Mouse (Mus musculus): ENCODE results near the gene Psmd13. TPM values are rescaled to one million over a fixed set of nuclear protein-coding genes. Genes with fewer than 3 reads are reported as not detected.

Gene Psmd13
- total RNA-seq, 2 experiments from 2014 or later: 86.0 to 93.0 TPM

DNA sequence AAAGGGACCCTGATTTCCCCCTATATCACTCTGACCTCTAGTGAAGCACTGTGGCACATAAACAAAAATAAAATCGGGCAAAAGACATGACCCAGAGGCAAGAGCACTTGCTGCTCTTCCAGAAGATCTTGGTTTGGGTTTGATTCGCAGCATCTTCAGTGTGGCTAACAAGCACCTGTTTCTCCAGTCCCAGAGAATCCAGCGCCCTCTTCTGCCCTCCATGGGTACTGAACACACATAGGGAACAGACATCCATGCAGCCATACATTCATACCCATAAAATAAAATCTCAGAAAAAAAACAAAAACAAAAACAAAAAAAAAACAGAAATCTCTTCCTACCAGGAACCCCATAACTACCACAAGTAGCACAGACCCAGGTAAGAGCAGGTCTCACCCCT, 56.7 kb downstream of the Psmd13 start:
- DNase-seq (ENCODE audit: low spot score): no peak
- intact Hi-C loops (cut with DNase I): no loop called here

DNA sequence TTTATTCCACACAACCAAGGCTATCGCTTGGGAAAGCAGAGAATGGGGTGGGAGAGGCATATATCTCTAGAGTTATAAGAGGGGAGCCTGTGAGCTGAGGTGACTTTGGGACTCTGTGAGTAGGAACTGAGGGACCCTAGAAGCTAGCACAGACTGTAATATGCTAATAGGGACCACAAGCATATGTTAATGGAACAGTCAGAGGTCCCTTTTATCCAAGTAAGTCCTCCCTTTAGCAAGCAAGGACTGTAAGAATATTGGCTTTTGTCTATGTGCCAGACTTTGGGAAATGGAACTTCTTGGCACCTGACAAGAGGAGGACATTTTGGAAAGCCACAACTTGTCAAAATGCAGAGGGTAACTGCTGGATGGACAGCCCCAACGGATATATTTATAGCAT, 57.1 kb downstream of the Psmd13 start:
- DNase-seq (ENCODE audit: low spot score): no peak
- intact Hi-C loops (cut with DNase I): no loop called here

DNA sequence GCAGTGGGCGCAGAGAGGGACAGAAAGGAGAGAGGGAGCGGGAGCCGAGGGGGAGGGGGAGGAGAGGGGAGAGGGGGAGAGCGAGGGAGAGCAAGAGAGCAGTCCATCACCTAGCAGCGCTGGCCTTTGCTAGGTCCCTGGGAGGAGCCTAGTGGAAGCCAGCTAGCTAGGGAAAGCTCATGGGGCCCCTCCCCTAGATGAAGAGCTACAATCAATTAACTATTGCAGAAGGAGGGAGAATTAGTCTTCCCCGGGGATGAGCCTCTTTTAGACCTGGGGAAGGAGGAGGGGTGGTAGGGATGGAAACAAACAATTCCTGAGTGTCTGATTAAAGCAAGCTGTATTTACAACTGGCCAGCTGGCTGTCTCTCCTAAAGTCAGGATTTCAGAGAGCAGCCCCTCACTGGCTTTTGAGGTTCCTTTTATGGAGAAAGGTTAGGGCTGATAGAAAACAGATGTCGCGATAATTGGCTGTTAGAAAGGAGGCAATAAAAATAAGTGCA, 58.0 kb downstream of the Psmd13 start:
- intact Hi-C loops (cut with DNase I): no loop called here
- no peak for DNase-seq (ENCODE audit: low spot score)

DNA sequence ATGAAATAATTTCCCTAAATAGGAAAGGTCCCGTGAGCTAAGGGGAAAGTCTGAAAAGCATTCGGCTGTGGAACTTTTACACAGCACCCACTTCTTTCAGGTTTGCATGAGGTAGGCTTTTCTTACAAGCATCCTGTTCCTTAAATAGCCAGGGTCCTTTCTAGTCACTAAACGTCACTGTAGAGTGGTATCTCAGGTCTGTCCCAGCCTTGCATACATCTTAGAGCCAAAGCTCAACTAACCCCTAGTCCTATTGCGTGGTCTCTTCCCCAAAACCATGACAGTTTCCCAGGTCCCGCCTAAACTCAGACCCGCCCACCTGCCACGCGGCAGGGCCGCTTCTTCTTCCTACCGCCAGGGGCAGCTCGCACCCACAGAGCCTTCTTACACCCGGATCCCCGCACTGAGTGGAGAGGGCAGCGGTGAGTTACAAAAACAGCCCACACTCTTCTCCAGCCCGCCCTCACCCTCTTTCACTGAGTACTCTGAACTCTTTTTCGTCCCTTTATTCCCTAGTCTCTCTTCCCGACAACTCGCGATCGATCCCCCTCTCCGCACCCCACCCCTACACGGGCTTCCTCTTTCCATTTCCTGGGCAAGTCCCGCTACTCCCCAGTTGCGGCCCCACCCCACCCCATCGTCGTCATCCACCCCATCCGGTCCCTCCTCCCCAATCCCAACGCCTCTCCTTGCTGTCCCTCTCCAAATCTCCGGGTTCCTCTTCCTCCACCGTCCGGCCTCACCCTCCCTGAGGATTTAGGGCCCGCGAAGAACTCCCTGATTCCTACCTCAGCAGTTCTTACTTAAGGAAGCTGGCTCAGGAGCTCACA, 59.7 kb downstream of the Psmd13 start, which contains the start of gene Pgghg:
Gene Pgghg (plus strand): TSS at position 170 of the 830 bp plus-strand sequence.
- intact Hi-C loops (cut with DNase I): no loop called here
- DNase-seq (ENCODE audit: low spot score): peak; percentile 88

DNA sequence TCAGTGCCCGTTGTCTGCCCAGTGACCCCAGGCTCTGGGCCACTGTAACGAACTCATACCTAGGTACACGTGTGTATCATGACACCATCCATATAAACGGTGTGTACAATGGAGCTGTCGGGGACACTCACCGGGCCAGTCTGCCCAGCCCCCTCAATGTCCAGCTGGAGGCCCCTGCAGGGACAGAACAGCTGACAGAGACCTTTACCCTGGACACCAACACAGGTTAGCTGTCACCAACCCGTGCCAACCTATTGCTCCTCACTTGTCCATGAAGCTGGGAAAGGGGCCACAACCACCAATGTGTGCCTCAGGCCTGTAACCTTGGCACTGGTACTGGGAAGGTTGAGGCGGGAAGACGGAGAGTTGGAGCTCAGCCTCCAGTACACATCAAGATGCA, 60.6 kb downstream of the Psmd13 start:
- intact Hi-C loops (cut with DNase I): no loop called here
- DNase-seq (ENCODE audit: low spot score): no peak

DNA sequence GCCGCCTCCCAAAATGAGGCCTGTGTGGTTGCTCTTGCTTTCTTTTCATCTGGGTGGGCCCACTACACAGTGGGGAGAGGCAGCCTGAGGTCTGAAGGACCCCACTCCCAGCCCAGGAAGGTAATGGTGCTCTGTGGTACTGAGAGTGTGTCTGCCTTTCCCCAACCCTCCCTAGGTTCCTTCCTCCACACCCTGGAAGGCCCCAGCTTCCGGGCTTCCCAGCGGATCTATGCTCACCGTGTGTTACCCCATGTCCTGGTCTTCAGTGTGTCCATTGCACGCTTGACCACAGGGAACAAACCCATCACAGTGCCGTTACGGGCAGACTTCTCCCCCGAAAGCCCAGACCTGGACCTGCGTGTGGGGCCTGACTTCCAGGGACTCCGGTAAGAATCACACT, 61.0 kb downstream of the Psmd13 start:
- intact Hi-C loops (cut with DNase I): no loop called here
- no peak for DNase-seq (ENCODE audit: low spot score)

DNA sequence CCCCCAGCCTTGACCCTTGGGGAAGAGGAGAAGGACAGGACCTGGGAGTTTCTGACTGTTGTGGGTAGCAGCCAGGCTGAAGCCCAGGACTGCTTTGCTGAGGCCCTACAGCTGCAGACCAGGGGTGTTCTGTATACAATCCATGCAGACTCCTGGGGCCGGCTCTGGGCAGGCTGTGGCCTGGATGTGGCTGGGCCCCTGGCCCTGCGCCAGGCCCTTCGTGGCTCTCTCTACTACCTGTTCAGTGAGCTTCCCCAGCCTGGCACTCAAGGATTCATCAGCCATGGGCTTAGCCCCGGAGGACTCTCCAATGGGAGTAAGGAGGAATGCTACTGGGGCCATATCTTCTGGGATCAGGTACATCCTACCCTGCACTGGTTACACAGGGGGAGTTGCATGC, 61.6 kb downstream of the Psmd13 start:
- no peak for DNase-seq (ENCODE audit: low spot score)
- intact Hi-C loops (cut with DNase I): no loop called here

DNA sequence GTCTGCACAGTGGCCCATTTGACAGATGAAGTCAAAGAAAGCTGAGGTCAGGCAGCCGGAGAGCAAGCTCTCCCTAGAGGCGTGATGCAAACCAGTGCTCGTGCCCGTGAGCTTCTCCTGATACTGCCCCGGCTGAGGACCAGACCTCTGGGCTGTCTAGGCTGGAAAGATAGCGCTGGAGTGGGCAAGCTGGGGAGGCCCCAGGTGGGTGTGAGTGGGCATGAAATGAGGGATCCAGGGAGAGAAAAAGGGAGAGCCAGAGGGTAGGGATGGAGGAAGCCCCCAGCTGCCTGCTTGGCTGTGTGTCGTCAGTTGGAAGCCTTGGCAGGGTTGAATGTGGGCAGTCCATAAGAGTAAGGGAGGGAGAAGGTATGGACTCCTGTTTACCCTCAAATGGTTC, 62.5 kb downstream of the Psmd13 start:
- intact Hi-C loops (cut with DNase I): no loop called here
- no peak for DNase-seq (ENCODE audit: low spot score)

DNA sequence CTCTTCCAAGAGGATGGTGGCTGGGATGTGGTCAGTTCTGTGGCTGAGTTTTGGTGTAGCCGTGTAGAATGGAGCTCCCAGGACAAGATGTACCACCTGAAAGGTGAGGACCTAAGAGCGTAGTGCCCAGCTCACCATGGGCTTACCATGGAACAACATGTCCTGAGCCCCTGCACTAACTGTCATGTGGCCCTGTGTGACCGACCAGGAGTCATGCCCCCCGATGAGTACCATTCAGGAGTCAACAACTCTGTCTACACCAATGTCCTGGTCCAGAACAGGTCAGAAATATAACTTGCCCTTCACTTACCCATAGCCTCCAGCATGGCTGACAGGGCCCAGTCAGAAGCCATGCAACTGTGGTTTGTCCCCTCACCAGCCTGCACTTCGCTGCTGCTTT, 63.5 kb downstream of the Psmd13 start:
- intact Hi-C loops (cut with DNase I): no loop called here
- no peak for DNase-seq (ENCODE audit: low spot score)

DNA sequence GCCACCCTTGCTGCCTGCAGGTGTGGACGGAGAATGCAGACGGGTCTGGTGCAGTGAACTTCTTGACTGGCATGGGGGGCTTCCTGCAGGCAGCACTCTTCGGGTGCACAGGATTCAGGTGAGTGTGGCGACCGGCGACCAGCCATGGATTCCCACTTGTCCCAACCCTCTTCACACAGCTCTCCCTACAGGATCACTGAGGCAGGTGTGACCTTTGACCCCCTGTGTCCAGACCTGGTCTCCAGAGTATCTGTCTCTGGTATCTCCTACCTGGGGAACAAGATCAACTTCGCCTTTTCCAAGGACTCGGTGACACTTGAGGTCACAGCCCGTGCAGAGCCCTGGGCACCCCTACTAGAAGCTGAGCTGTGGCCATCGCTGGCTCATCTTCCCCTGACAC, 64.5 kb downstream of the Psmd13 start:
- no peak for DNase-seq (ENCODE audit: low spot score)
- intact Hi-C loops (cut with DNase I): no loop called here

DNA sequence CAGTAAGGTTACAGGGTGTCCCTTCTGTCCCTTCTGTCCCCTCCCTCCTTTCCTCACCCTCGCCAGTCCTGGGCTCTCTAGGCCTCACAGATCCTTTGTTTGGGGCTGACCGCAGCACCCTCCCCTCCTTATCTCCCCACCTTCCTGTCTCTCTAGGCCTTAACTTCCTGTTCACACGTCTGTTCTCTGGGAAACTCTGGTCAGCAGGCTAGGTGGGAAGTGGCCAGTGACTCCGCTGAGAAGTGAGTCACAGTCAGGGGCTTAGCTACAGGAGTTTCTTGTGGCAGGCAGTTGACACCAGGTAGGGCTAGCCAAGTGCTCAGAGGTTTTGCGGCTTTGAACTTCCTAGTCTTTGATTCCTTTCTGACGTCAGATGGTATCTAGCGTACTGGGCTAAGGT, 65.2 kb downstream of the Psmd13 start:
- intact Hi-C loops (cut with DNase I): no loop called here
- no peak for DNase-seq (ENCODE audit: low spot score)

DNA sequence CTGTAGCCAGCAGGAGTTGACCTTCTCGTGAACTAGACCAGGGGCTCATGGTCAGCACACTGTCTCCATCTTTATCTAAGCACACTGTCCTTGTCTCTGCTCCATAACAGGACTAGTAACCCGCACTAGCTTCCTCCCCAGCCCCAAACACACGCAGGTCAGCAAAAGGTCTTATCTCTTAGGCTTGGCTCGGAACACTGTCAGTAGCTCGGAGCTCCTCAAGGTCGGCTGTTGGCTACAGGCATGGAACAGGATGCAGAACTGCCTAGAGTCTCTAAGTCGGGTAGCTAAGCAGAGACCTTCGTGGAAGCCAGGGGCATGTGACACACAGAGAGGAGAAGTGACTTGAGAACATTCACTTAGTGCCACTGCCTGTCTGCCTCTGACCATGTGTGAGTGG, 66.4 kb downstream of the Psmd13 start:
- DNase-seq (ENCODE audit: low spot score): no peak
- intact Hi-C loops (cut with DNase I): no loop called here

Other genes starting within 250 kb of the Psmd13 start
- not detected for gene Olfr53, start 235.5 kb upstream of the Psmd13 start, total RNA-seq (2021)
- gene Olfr539, start 222.0 kb upstream of the Psmd13 start, total RNA-seq (2021): not detected
- gene Olfr45, start 200.0 kb upstream of the Psmd13 start, total RNA-seq (2021): not detected
- gene Olfr541, start 184.7 kb upstream of the Psmd13 start, total RNA-seq (2021): not detected
- gene Cyp2e1, start 118.2 kb upstream of the Psmd13 start, total RNA-seq (2021): 1 to 10 TPM; 6.3 to 6.9 TPM
- not detected for gene Syce1, start 94.1 kb upstream of the Psmd13 start, total RNA-seq (2021)
- not detected for gene Zfp941, start 59.8 kb upstream of the Psmd13 start, total RNA-seq (2021)
- gene Urah, start 47.0 kb upstream of the Psmd13 start, total RNA-seq (2021): under 1 TPM; 0.39 to 0.83 TPM
- gene Scgb1c1, start 36.4 kb upstream of the Psmd13 start, total RNA-seq (2021): 10 to 100 TPM; 10.8 to 14.5 TPM
- gene Odf3, start 34.2 kb upstream of the Psmd13 start, total RNA-seq (2021): not detected
- not detected for gene Gm45785, start 25.6 kb upstream of the Psmd13 start, total RNA-seq (2021)
- 10 to 100 TPM; 20.1 to 21.8 TPM for gene Ric8a, start 25.0 kb upstream of the Psmd13 start, total RNA-seq (2021)
- gene Bet1l, start 24.4 kb upstream of the Psmd13 start, total RNA-seq (2021): 10 to 100 TPM; 10.0 to 11.7 TPM
- gene Sirt3, start 341 bp downstream of the Psmd13 start, total RNA-seq (2021): 10 to 100 TPM; 54.3 to 64.0 TPM
- gene Cox8b, start 18.5 kb downstream of the Psmd13 start, total RNA-seq (2021): 1,000 to 10,000 TPM; 2,576 to 2,619 TPM
- gene Nlrp6, start 38.9 kb downstream of the Psmd13 start, total RNA-seq (2021): not detected
- 1 to 10 TPM; 4.6 to 5.2 TPM for gene Pgghg, start 59.4 kb downstream of the Psmd13 start, total RNA-seq (2021)
- under 1 TPM; 0.47 to 0.59 TPM for gene Ifitm5, start 68.3 kb downstream of the Psmd13 start, total RNA-seq (2021)
- not detected for gene Gm45717, start 74.0 kb downstream of the Psmd13 start, total RNA-seq (2021)
- gene Ifitm2, start 74.0 kb downstream of the Psmd13 start, total RNA-seq (2021): 100 to 1,000 TPM in 1 of 2 experiments, 10 to 100 TPM in 1; 96.7 to 116 TPM
- 1 to 10 TPM; 1.6 to 2.8 TPM for gene Ifitm1, start 85.3 kb downstream of the Psmd13 start, total RNA-seq (2021)
- gene Ifitm3, start 128.8 kb downstream of the Psmd13 start, total RNA-seq (2021): 100 to 1,000 TPM; 102 to 111 TPM
- under 1 TPM in 1 of 2 experiments, not detected in 1; 0.42 TPM for gene Ifitm6, start 136.0 kb downstream of the Psmd13 start, total RNA-seq (2021)
- gene Gm17387, start 147.2 kb downstream of the Psmd13 start, total RNA-seq (2021): not detected
- gene B4galnt4, start 179.1 kb downstream of the Psmd13 start, total RNA-seq (2021): under 1 TPM in 1 of 2 experiments, not detected in 1; 0.08 TPM
- under 1 TPM in 1 of 2 experiments, not detected in 1; 0.31 TPM for gene Pkp3, start 196.2 kb downstream of the Psmd13 start, total RNA-seq (2021)
- 1 to 10 TPM; 4.8 to 7.7 TPM for gene Sigirr, start 218.6 kb downstream of the Psmd13 start, total RNA-seq (2021)
- gene Ano9, start 235.8 kb downstream of the Psmd13 start, total RNA-seq (2021): under 1 TPM in 1 of 2 experiments, not detected in 1; 0.08 TPM
- 10 to 100 TPM; 32.1 to 33.4 TPM for gene Ptdss2, start 240.4 kb downstream of the Psmd13 start, total RNA-seq (2021)

All from heart, postnatal 25 days (tissue).